Comparison of ENCODE assay signal across 13 mouse cellular contexts in genomic region chr2:120652256-120652924, GRCm38 (mm10). TPM values are rescaled to one million over a fixed set of nuclear protein-coding genes. Genes with fewer than 3 reads are reported as not detected.
DNase-seq lines count a peak whose midpoint lies in the region; ATAC-seq and TF ChIP-seq lines count a peak whose summit lies in the region.
"Had no signal": no experiment of that assay in that cellular context is flagged by ENCODE, and none has a peak within 500 bp of the region (broad histone marks: within the 10 kb centered on the region; RNA-seq: fewer than 3 reads in every experiment).

No protein-coding gene starts in this region.

- H3K4me3 ChIP-seq in forebrain, postnatal 0 days (ENCODE audit: low read depth, low read length) = no peak overlapping the region
- H3K4me3 ChIP-seq in forebrain, embryonic 13.5 days = no peak overlapping the region
- no peak overlapping the region for H3K4me3 ChIP-seq in kidney, embryonic 15.5 days (replicated peaks)
- no peak overlapping the region for H3K4me3 ChIP-seq in neural tube, embryonic 13.5 days
- no peak overlapping the region for H3K4me3 ChIP-seq in stomach, postnatal 0 days (ENCODE audit: low read depth, low read length)
- H3K4me3 ChIP-seq: embryonic facial prominence, embryonic 12.5 days; limb, embryonic 12.5 days had no signal

- no peak overlapping the region for H3K9ac ChIP-seq in forebrain, postnatal 0 days
- H3K9ac ChIP-seq in forebrain, embryonic 13.5 days = no peak overlapping the region
- H3K9ac ChIP-seq in kidney, embryonic 15.5 days = no peak overlapping the region
- H3K9ac ChIP-seq in neural tube, embryonic 13.5 days = no peak overlapping the region
- no peak overlapping the region for H3K9ac ChIP-seq in stomach, postnatal 0 days (ENCODE audit: low read length)
- H3K9ac ChIP-seq: embryonic facial prominence, embryonic 12.5 days; limb, embryonic 12.5 days had no signal

- TF ChIP-seq EP300 in stomach, postnatal 0 days (optimal IDR thresholded peaks at IDR 0.05) = no peak

- 69% methylated on average over 7 of the region's 7 CpGs for WGBS in forebrain, postnatal 0 days
- WGBS in forebrain, embryonic 13.5 days = 86% methylated on average over 7 of the region's 7 CpGs
- WGBS in kidney, embryonic 15.5 days = 76% methylated on average over 7 of the region's 7 CpGs
- 81% methylated on average over 7 of the region's 7 CpGs for whole genome bisulfite sequencing in neural tube, embryonic 13.5 days
- WGBS in stomach, postnatal 0 days = 59% methylated on average over 7 of the region's 7 CpGs

- no peak for TF ChIP-seq CTCF in forebrain, postnatal 0 days (IDR thresholded peaks at IDR 0.05; ENCODE audit: low read depth)
- no peak for TF ChIP-seq CTCF in stomach, postnatal 0 days (IDR thresholded peaks at IDR 0.05; ENCODE audit: low read depth)

- no peaks in the 10 kb centered on the region for H3K36me3 ChIP-seq in forebrain, postnatal 0 days (ENCODE audit: insufficient read depth)
- no peaks in the 10 kb centered on the region for H3K36me3 ChIP-seq in forebrain, embryonic 13.5 days (ENCODE audit: poor library complexity, severe bottlenecking)
- no peaks in the 10 kb centered on the region for H3K36me3 ChIP-seq in kidney, embryonic 15.5 days
- H3K36me3 ChIP-seq in neural tube, embryonic 13.5 days = no peaks in the 10 kb centered on the region
- no peaks in the 10 kb centered on the region for H3K36me3 ChIP-seq in stomach, postnatal 0 days (ENCODE audit: control insufficient read depth, insufficient read depth, low read length)
- H3K36me3 ChIP-seq: embryonic facial prominence, embryonic 12.5 days; limb, embryonic 12.5 days had no signal

- 0 out of 2 replicates have a peak overlapping the region, but pooled peaks have one; percentile 9 for H3K27ac ChIP-seq in forebrain, postnatal 0 days (ENCODE audit: low read depth, low read length)
- no peak overlapping the region for H3K27ac ChIP-seq in forebrain, embryonic 13.5 days
- peak overlapping the region; percentile 57; the same call in 1 of the 2 replicates for H3K27ac ChIP-seq in kidney, embryonic 15.5 days
- 0 out of 2 replicates have a peak overlapping the region, but pooled peaks have one; percentile 9 for H3K27ac ChIP-seq in neural tube, embryonic 13.5 days (replicated peaks)
- H3K27ac ChIP-seq in stomach, postnatal 0 days (replicated peaks) = peak overlapping the region; percentile 70
- H3K27ac ChIP-seq: embryonic facial prominence, embryonic 12.5 days; limb, embryonic 12.5 days had no signal

- no peak for DNase-seq in forebrain, postnatal 0 days
- DNase-seq in kidney, adult 8-10 months = no peak
- DNase-seq in neural tube, embryonic 10.5 days (ENCODE audit: extremely low spot score, low spot score) = no peak
- no peak for DNase-seq in stomach, postnatal 0 days (ENCODE audit: low spot score)
- DNase-seq: adrenal gland, postnatal 14 days; cerebellum, adult 9-11 months had no signal

- H3K27me3 ChIP-seq in forebrain, postnatal 0 days (ENCODE audit: insufficient read depth, low read length) = no peaks in the 10 kb centered on the region
- no peaks in the 10 kb centered on the region for H3K27me3 ChIP-seq in forebrain, embryonic 13.5 days
- H3K27me3 ChIP-seq in kidney, embryonic 15.5 days = no peaks in the 10 kb centered on the region
- H3K27me3 ChIP-seq in neural tube, embryonic 13.5 days = no peaks in the 10 kb centered on the region
- H3K27me3 ChIP-seq in stomach, postnatal 0 days (ENCODE audit: control insufficient read depth, insufficient read depth, low read length) = no peaks in the 10 kb centered on the region
- H3K27me3 ChIP-seq: embryonic facial prominence, embryonic 12.5 days; limb, embryonic 12.5 days; Patski had no signal

- H3K4me1 ChIP-seq in forebrain, postnatal 0 days (ENCODE audit: insufficient read depth) = no peaks in the 10 kb centered on the region
- no peaks in the 10 kb centered on the region for H3K4me1 ChIP-seq in forebrain, embryonic 13.5 days
- no peaks in the 10 kb centered on the region for H3K4me1 ChIP-seq in kidney, embryonic 15.5 days
- H3K4me1 ChIP-seq in neural tube, embryonic 13.5 days (replicated peaks) = no peaks in the 10 kb centered on the region
- H3K4me1 ChIP-seq in stomach, postnatal 0 days (replicated peaks; ENCODE audit: control insufficient read depth, insufficient read depth) = no peaks in the 10 kb centered on the region
- H3K4me1 ChIP-seq: embryonic facial prominence, embryonic 12.5 days; limb, embryonic 12.5 days had no signal

- H3K4me2 ChIP-seq in forebrain, postnatal 0 days (ENCODE audit: low read depth) = no peak overlapping the region
- no peak overlapping the region for H3K4me2 ChIP-seq in forebrain, embryonic 13.5 days
- H3K4me2 ChIP-seq in kidney, embryonic 15.5 days = no peak overlapping the region
- no peak overlapping the region for H3K4me2 ChIP-seq in neural tube, embryonic 13.5 days
- H3K4me2 ChIP-seq in stomach, postnatal 0 days (replicated peaks; ENCODE audit: low read depth) = no peak overlapping the region; the same call in 1 of the 2 replicates
- H3K4me2 ChIP-seq: embryonic facial prominence, embryonic 12.5 days; limb, embryonic 12.5 days had no signal

- peak; percentile 25; the same call in 1 of the 2 replicates for ATAC-seq in forebrain, postnatal 0 days
- ATAC-seq in forebrain, embryonic 13.5 days = no peak
- no peak for ATAC-seq in kidney, embryonic 15.5 days (replicated peaks; ENCODE audit: low FRiP score)
- no peak for ATAC-seq in neural tube, embryonic 13.5 days (ENCODE audit: low read depth)
- no peak; the same call in 1 of the 2 replicates for ATAC-seq in stomach, postnatal 0 days (ENCODE audit: low FRiP score, low TSS enrichment)
- no peak for ATAC-seq in megakaryocyte, adult 5-6 weeks (ENCODE audit: poor library complexity, severe bottlenecking)
- ATAC-seq: Patski had no signal

- no peaks in the 10 kb centered on the region for H3K9me3 ChIP-seq in forebrain, postnatal 0 days (ENCODE audit: low read length)
- no peaks in the 10 kb centered on the region for H3K9me3 ChIP-seq in forebrain, embryonic 13.5 days (replicated peaks)
- no peaks in the 10 kb centered on the region for H3K9me3 ChIP-seq in kidney, embryonic 15.5 days (replicated peaks)
- H3K9me3 ChIP-seq in neural tube, embryonic 13.5 days = no peaks in the 10 kb centered on the region
- no peaks in the 10 kb centered on the region for H3K9me3 ChIP-seq in stomach, postnatal 0 days (ENCODE audit: control insufficient read depth, low read length)
- H3K9me3 ChIP-seq: embryonic facial prominence, embryonic 12.5 days; limb, embryonic 12.5 days had no signal

RNA-seq across cellular contexts. Expression of gene Stard9, which starts 23.5 kb away (rescaled TPM):
- 8.5 and 11.8 TPM in 2 replicates for total RNA-seq in forebrain, postnatal 0 days (2014; rRNA removed)
- polyA plus RNA-seq in forebrain, postnatal 0 days (2015; fragmentation: Nextera tagmentation; extraction: Ambion mirVana) = 0.92 and 1.8 TPM in 2 replicates
- polyA plus RNA-seq in forebrain, embryonic 13.5 days (2015; fragmentation: Nextera tagmentation; extraction: Ambion mirVana) = 3.1 and 3.8 TPM in 2 replicates
- polyA plus RNA-seq in kidney, embryonic 15.5 days (2015; fragmentation: Nextera tagmentation; extraction: Ambion mirVana) = 4.1 and 5.2 TPM in 2 replicates
- polyA plus RNA-seq in neural tube, embryonic 13.5 days (2015; fragmentation: Nextera tagmentation; extraction: Ambion mirVana) = 4.4 and 4.6 TPM in 2 replicates
- 2.1 TPM in 2 replicates for polyA plus RNA-seq in stomach, postnatal 0 days (2015; fragmentation: Nextera tagmentation; extraction: Ambion mirVana)
- 23.6 and 26.2 TPM in 2 replicates for total RNA-seq in megakaryocyte, adult 5-6 weeks (2015)
- total RNA-seq in megakaryocyte, adult 5-6 weeks (2017) = 16.4 and 20.9 TPM in 2 replicates

RNA-seq across cellular contexts. Expression of gene Lrrc57, which starts 43.1 kb away (rescaled TPM):
- 38.2 and 38.5 TPM in 2 replicates for total RNA-seq in forebrain, postnatal 0 days (2014; rRNA removed)
- 23.2 and 26.1 TPM in 2 replicates for polyA plus RNA-seq in forebrain, postnatal 0 days (2015; fragmentation: Nextera tagmentation; extraction: Ambion mirVana)
- polyA plus RNA-seq in forebrain, embryonic 13.5 days (2015; fragmentation: Nextera tagmentation; extraction: Ambion mirVana) = 34.5 and 37.2 TPM in 2 replicates
- polyA plus RNA-seq in kidney, embryonic 15.5 days (2015; fragmentation: Nextera tagmentation; extraction: Ambion mirVana) = 22.3 and 22.5 TPM in 2 replicates
- polyA plus RNA-seq in neural tube, embryonic 13.5 days (2015; fragmentation: Nextera tagmentation; extraction: Ambion mirVana) = 35.5 and 37.9 TPM in 2 replicates
- 13.6 and 14.2 TPM in 2 replicates for polyA plus RNA-seq in stomach, postnatal 0 days (2015; fragmentation: Nextera tagmentation; extraction: Ambion mirVana)
- 21.2 and 24.6 TPM in 2 replicates for total RNA-seq in megakaryocyte, adult 5-6 weeks (2015)
- total RNA-seq in megakaryocyte, adult 5-6 weeks (2017) = 19.6 and 21.3 TPM in 2 replicates

RNA-seq across cellular contexts. Expression of gene Haus2, which starts 43.2 kb away (rescaled TPM):
- 30.6 and 33.8 TPM in 2 replicates for total RNA-seq in forebrain, postnatal 0 days (2014; rRNA removed)
- 20.5 and 36.8 TPM in 2 replicates for polyA plus RNA-seq in forebrain, postnatal 0 days (2015; fragmentation: Nextera tagmentation; extraction: Ambion mirVana)
- 33.5 and 38.4 TPM in 2 replicates for polyA plus RNA-seq in forebrain, embryonic 13.5 days (2015; fragmentation: Nextera tagmentation; extraction: Ambion mirVana)
- 24.4 and 25.9 TPM in 2 replicates for polyA plus RNA-seq in kidney, embryonic 15.5 days (2015; fragmentation: Nextera tagmentation; extraction: Ambion mirVana)
- polyA plus RNA-seq in neural tube, embryonic 13.5 days (2015; fragmentation: Nextera tagmentation; extraction: Ambion mirVana) = 28.5 and 29.8 TPM in 2 replicates
- polyA plus RNA-seq in stomach, postnatal 0 days (2015; fragmentation: Nextera tagmentation; extraction: Ambion mirVana) = 13.5 and 14.0 TPM in 2 replicates
- 15.6 and 20.1 TPM in 2 replicates for total RNA-seq in megakaryocyte, adult 5-6 weeks (2015)
- total RNA-seq in megakaryocyte, adult 5-6 weeks (2017) = 7.8 and 12.1 TPM in 2 replicates
